Mouse (Mus musculus) heart, adult 2 months (tissue): ENCODE measurements around the gene Brip1.

Experiments
- CTCF ChIP-seq: fragments of 200-600 bp; IDR thresholded peaks from 2 replicates; pipeline ENCODE4 v1.8.1; 2022; ENCODE audit warnings: antibody characterized with exemption, mild to moderate bottlenecking, moderate library complexity
- EP300 ChIP-seq: fragments of 200-500 bp; IDR thresholded peaks from 2 replicates; pipeline ENCODE4 v1.6.1; 2011; ENCODE audit warnings: low read depth, low read length, control low read depth; ENCODE audit not compliant: insufficient read depth

- no peak for TF ChIP-seq CTCF
- no peak for TF ChIP-seq EP300
These were observed 25.7 kb upstream of the Brip1 start for GRCm38 (mm10) chr11:86226646-86227180.
